Mouse (Mus musculus) layer of hippocampus, adult 8-10 months (tissue): ENCODE data around the gene Noc4l. TPM values are rescaled to one million over a fixed set of nuclear protein-coding genes. Genes with fewer than 3 reads are reported as not detected.

Experiments used
- DNase-seq, 2 experiments: peaks; one replicate each; pipeline ENCODE4 v3.0.0; 2022; ENCODE audit warnings: low spot score in 2 of 2
- microRNA-seq, 2 experiments: library from miRNA; unstranded; fragments of <30 nt; microRNA quantifications; one replicate each; pipeline ENCODE4 v1.2.0; 2022
- total RNA-seq, 4 experiments: library from RNA; stranded (reverse); gene quantifications; 2 replicates each; pipeline ENCODE4 v1.2.4; 2022

Gene Noc4l
- total RNA-seq, 4 experiments from 2014 or later = 20.9 to 26.9 (median 23.7) TPM

DNA sequence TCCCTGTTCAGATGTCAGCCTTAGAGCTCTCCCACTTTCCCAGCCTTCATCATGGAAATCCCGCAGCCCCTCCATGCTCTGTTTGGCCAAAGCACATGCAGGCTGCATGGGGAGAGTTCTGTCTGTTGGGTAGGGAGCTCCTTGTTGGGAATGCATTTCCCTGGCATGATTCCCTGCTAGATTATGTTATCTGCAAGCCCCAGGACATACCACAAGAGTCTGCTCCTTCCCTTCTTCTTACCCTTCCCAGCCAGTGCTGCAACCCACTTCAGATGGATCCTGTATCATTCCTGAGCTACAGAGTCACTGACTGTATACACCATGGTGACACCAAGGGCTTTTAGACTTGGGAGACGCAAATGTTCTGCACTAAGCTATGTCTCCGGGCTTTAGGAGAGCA, 43.8 kb downstream of the Noc4l start:
- DNase-seq = no peak

DNA sequence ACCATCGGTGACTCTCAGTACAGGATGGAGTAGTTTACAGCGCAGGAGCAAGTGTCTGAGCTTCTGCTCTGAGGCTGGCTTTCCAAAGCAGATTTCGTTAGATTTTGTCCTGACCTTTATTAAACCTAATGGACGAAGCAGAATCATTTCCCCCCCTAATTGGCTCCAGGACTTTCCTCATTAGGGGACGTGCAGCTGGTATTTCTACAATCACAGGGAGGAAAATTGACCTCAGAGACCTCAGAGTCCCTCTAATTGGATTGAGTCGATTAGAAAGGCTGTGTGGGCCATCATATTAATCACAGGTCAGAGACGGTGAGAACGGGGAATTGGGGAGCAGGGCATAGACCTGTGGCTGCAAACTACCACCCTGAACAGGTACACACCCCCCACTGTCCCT, 44.3 kb downstream of the Noc4l start:
- DNase-seq = no peak

DNA sequence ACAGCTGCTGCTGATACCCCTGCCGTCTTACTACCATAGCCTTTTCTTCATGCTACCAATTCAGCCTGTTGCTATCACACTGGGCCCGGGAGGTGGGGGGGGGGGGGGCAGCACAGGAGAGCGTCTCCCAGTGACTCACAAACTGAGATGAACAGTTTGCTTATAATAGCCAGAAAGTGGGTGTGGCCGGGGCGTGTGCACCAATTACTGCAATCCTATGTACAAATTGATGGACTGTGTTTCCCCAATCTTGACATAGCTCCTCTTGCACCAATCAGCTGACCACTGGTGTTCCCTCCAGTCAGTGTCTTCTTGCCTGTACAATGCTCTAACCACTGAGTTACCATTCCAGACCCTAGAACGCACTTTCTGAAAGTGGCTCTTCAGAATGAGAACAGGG, 44.9 kb downstream of the Noc4l start:
- no peak for DNase-seq

DNA sequence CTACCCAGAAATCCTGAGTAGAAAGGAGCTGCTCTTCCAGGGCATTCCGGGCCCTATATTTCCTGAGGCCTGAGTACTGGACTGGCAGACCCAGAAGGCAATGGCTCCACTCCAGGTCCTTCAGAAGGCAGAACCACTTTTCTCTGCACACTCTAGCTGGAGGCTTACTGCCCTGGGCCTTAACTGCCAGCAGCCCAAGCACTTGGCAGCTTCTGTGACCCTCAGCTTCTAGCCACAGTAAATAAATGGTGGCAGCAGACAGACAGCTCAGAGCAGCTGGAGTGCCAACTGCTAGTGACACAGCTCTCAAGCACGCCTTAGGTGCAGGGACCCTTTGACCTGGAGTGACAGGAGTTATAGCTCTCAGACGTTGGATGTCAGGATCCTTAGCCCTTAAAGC, 45.5 kb downstream of the Noc4l start:
- DNase-seq = no peak

DNA sequence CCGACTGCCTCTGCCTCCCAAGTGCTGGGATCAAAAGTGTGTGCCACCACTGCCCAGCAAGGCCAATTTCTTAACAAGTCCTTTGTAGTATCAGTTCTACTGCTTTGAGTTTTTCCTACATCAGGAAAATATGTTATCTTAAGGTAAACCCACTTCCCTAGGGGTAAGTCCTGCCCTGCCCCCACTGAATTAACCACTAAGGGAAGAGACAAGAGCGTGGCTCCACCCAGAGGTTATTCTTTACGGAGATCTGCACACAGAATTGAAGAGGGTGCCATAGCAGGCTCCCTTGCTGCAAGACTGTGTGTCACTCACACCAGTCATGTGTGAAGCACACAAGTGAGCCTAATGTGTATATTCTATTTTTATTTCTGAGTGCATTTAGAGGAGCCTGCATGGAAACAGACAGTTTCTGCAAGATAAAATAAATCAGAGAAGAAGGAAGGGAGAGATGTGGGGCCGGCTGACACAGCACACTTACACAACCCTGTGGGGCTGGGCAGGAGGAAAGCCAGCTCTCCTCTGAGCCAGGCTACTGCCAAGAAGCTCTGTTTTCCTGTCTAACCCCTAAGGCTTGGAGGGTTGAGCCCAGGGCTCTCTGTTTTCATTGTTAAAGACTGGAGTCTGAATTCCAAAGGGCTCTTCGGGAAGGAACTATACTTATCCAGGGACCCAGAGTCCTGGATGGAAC, 47.5 kb downstream of the Noc4l start:
- DNase-seq = no peak

DNA sequence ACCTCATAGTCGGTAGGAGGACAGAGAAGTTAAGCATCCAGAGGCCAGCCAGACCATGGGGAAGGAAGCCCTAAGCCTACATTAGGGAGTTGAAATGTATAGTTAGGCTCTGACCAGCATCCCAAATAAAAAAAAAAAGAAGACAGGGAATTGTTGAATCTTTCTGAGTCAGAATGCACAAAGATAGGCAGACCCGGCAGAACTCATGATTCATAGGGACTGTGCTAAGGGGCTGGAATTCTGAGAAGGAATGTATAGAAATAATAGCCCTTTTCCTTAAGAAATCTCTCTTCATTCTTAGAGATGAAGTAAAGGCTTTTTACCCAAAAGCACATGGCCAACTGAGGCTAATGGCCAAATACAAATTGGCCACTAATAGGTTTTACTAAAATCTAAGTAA, 48.9 kb downstream of the Noc4l start:
- DNase-seq = no peak

DNA sequence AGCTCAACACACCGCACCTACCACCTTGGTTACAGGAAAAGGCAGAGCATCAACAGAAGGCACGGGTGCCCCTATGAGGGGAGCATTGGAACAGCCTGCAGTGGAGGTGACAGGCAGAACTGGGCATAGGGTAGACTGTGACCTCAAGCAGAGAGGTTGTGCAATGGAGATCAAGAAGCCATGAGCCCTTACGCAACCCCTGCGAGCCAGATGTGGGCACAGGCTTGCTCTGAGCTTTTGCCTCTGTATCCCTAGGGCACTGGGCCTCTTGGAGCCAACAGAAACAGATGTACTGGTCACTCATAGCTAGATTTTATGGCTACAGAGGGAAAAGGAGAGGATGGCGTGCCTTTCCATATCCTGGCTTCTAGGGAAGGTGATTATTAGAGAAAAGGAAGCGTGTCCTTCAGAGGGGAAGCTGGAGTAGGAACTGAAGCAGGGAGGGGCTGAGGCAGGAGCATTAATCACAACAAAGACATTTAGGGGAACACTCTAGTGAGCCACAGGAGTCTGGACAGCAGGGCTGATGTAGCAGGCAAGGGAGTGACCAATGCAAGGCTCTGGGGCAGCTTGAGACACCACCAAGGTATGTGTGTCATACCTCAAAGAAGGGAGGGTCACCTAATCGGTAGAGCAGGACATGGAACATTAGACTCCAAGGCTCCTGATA, 50.1 kb downstream of the Noc4l start:
- no peak for DNase-seq

Small RNAs within 50 kb of the gene (microRNA-seq; reads per million reads assigned to microRNA genes)
- 0.25 to 1.3 reads per million in 2 experiments for gene Mir7026

Other genes with a start within 250 kb of the Noc4l start
- 10 to 100 TPM; 64.9 to 81.4 (median 71.7) TPM for gene Fbrsl1, start 204.9 kb downstream of the Noc4l start, total RNA-seq
- gene Galnt9, start 109.1 kb downstream of the Noc4l start, total RNA-seq = 100 to 1,000 TPM in 2 of 4 experiments, 10 to 100 TPM in 2; 81.9 to 122 (median 97.8) TPM
- gene Ddx51, start within 50 bp of the Noc4l start, total RNA-seq = 10 to 100 TPM; 25.2 to 31.6 (median 28.7) TPM
- 100 to 1,000 TPM in 3 of 4 experiments, 10 to 100 TPM in 1; 84.2 to 115 (median 114) TPM for gene Ep400, start 117.3 kb upstream of the Noc4l start, total RNA-seq
- gene Pus1, start 127.2 kb upstream of the Noc4l start, total RNA-seq = 10 to 100 TPM; 18.3 to 22.7 (median 20.2) TPM
- gene Ulk1, start 156.7 kb upstream of the Noc4l start, total RNA-seq = 10 to 100 TPM; 67.6 to 84.3 (median 74.0) TPM
- gene Hscb, start 186.4 kb upstream of the Noc4l start, total RNA-seq = 10 to 100 TPM; 12.6 to 17.6 (median 14.5) TPM
- 1 to 10 TPM; 1.3 to 2.6 (median 1.7) TPM for gene Chek2, start 186.6 kb upstream of the Noc4l start, total RNA-seq
- gene Ttc28, start 226.4 kb upstream of the Noc4l start, total RNA-seq = 10 to 100 TPM in 2 of 4 experiments, 1 to 10 TPM in 2; 9.5 to 15.1 (median 12.2) TPM